Comparison of ENCODE assay signal across 9 mouse cellular contexts in the genomic region with DNA sequence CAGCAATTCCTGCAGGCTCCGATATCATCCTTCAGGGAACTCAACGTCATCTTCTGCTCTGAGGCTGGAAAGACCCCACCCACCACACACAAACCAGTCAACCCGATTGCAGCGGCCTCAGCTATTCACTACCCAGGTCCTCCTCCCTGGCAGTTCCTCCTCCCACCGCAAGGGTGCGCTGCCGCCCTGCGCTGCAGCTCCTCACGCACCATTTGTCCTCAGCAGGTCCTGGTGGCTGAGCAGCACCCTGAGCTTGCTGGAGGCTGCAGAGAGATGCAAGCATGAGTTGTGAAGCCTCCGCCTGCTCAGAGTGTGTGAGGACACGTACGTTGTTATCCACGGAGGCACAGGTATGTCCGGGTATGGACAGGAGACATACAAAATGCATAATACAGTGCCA. TPM values are rescaled to one million over a fixed set of nuclear protein-coding genes. Genes with fewer than 3 reads are reported as not detected.
DNase-seq lines count a peak whose midpoint lies in the region; ATAC-seq and TF ChIP-seq lines count a peak whose summit lies in the region.
"Had no signal": no experiment of that assay in that cellular context is flagged by ENCODE, and none has a peak within 500 bp of the region (broad histone marks: within the 10 kb centered on the region; RNA-seq: fewer than 3 reads in every experiment).

No protein-coding gene starts in this region.

- no peaks in the 10 kb centered on the region for H3K4me1 ChIP-seq in MEL (ENCODE audit: control insufficient read depth in 1 of 2, insufficient read depth in 2 of 2, low read length in 2 of 2)
- no peaks in the 10 kb centered on the region for H3K4me1 ChIP-seq in forebrain, embryonic 12.5 days
- H3K4me1 ChIP-seq: limb, embryonic 15.5 days had no signal

- WGBS in forebrain, embryonic 12.5 days, result 17% methylated on average over 14 of the region's 14 CpGs

- TF ChIP-seq CTCF in MEL (IDR thresholded peaks at IDR 0.05 in 2 of 3, conservative IDR thresholded peaks at IDR 0.05 in 1 of 3; ENCODE audit: control insufficient read depth in 1 of 3, insufficient read depth in 1 of 3, low read depth in 2 of 3, low read length in 3 of 3, poor library complexity in 1 of 3, severe bottlenecking in 1 of 3), result peak; percentile 92 to 99 (median 99)

- no peak overlapping the region for H3K27ac ChIP-seq in MEL (ENCODE audit: control insufficient read depth, low read depth, low read length)
- no peak overlapping the region for H3K27ac ChIP-seq in forebrain, embryonic 12.5 days
- H3K27ac ChIP-seq: limb, embryonic 15.5 days had no signal

- peak; percentile 92 for TF ChIP-seq RAD21 in MEL (IDR thresholded peaks at IDR 0.05; ENCODE audit: low read depth, low read length)

- H3K27me3 ChIP-seq in MEL (ENCODE audit: control insufficient read depth in 1 of 2, insufficient read depth in 2 of 2, low read length in 2 of 2), result no peaks in the 10 kb centered on the region
- H3K27me3 ChIP-seq in forebrain, embryonic 12.5 days, result no peaks in the 10 kb centered on the region
- H3K27me3 ChIP-seq: limb, embryonic 15.5 days had no signal

- peak; percentile 33; the same call in 1 of the 2 replicates for ATAC-seq in forebrain, embryonic 12.5 days (ENCODE audit: low FRiP score)

- no peak overlapping the region for H3K4me2 ChIP-seq in forebrain, embryonic 12.5 days
- H3K4me2 ChIP-seq: limb, embryonic 15.5 days had no signal

- TF ChIP-seq POLR2A in MEL (IDR thresholded peaks at IDR 0.05; ENCODE audit: control insufficient read depth in 1 of 2, insufficient read depth in 1 of 2, low read depth in 1 of 2, low read length in 2 of 2, poor library complexity in 1 of 2), result no peak

- TF ChIP-seq EP300 in MEL (IDR thresholded peaks at IDR 0.05; ENCODE audit: low read depth in 1 of 2, low read length in 2 of 2), result no peak

- H3K4me3 ChIP-seq in MEL (ENCODE audit: control insufficient read depth in 1 of 2, insufficient read depth in 1 of 2, low read depth in 2 of 2, low read length in 2 of 2), result no peak overlapping the region
- H3K4me3 ChIP-seq in forebrain, embryonic 12.5 days (replicated peaks), result no peak overlapping the region
- H3K4me3 ChIP-seq: limb, embryonic 15.5 days had no signal

- DNase-seq in MEL (ENCODE audit: low read depth, low spot score), result peak; percentile 78
- peak; percentile 29 for DNase-seq in c-Kit-negative CD71-positive TER-119-positive erythroid progenitor cells, embryonic 14.5 days (ENCODE audit: low read depth, low spot score)
- peak; percentile 73 to 77 for DNase-seq in heart, postnatal 10 days
- peak; percentile 17 for DNase-seq in layer of hippocampus, adult 9-10 months (ENCODE audit: low spot score)
- peak; percentile 73 for DNase-seq in lung, postnatal 14 days
- peak; percentile 44 to 66 for DNase-seq in right cerebral cortex, postnatal 10 days (ENCODE audit: low spot score in 2 of 2)
- DNase-seq in urinary bladder, postnatal 36 days (ENCODE audit: low spot score in 2 of 2), result peak; percentile 51 to 62

- no peaks in the 10 kb centered on the region for H3K36me3 ChIP-seq in MEL (ENCODE audit: control insufficient read depth in 1 of 2, insufficient read depth in 2 of 2, low read length in 2 of 2)
- H3K36me3 ChIP-seq in forebrain, embryonic 12.5 days (replicated peaks), result no peaks in the 10 kb centered on the region
- H3K36me3 ChIP-seq: limb, embryonic 15.5 days had no signal

- intact Hi-C loops in heart, postnatal 10 days (cut with DNase I), result loop anchor here (5.0 to 10.0 kb wide), 2 partner anchors 239 to 416 kb away; a partner anchor contains a TSS

- H3K9me3 ChIP-seq in MEL (replicated peaks; ENCODE audit: insufficient read depth, low read length), result no peaks in the 10 kb centered on the region
- no peaks in the 10 kb centered on the region for H3K9me3 ChIP-seq in forebrain, embryonic 12.5 days
- H3K9me3 ChIP-seq: limb, embryonic 15.5 days had no signal

- H3K9ac ChIP-seq in MEL (ENCODE audit: control insufficient read depth, low read depth, low read length, poor library complexity, severe bottlenecking), result no peak overlapping the region
- no peak overlapping the region for H3K9ac ChIP-seq in forebrain, embryonic 12.5 days
- H3K9ac ChIP-seq: limb, embryonic 15.5 days had no signal

- no peaks in the 10 kb centered on the region for H3K79me2 ChIP-seq in MEL (ENCODE audit: control insufficient read depth, insufficient read depth, low read length, poor library complexity)

TF ChIP-seq in MEL, 35 proteins besides CTCF, POLR2A, EP300 and RAD21:
- TF ChIP-seq UBTF (IDR thresholded peaks at IDR 0.05; ENCODE audit: borderline replicate concordance, insufficient read depth, low read depth, low read length) (no peak), E2F4 (IDR thresholded peaks at IDR 0.05; ENCODE audit: borderline replicate concordance, low read depth, low read length) (no peak), NRF1 (IDR thresholded peaks at IDR 0.05; ENCODE audit: insufficient read depth, low read depth, low read length, poor library complexity, severe bottlenecking) (peak; percentile 26; the same call in 1 of the 2 replicates), ZC3H11A (IDR thresholded peaks at IDR 0.05; ENCODE audit: low read depth, low read length) (peak; percentile 54), MYC (IDR thresholded peaks at IDR 0.05; ENCODE audit: low read depth, low read length) (no peak), SMC3 (IDR thresholded peaks at IDR 0.05; ENCODE audit: low read depth, low read length) (peak; percentile 76), ETS1 (IDR thresholded peaks at IDR 0.05; ENCODE audit: low read depth, low read length) (no peak), MAZ (IDR thresholded peaks at IDR 0.05; ENCODE audit: low read depth, low read length) (no peak), ZMIZ1 (IDR thresholded peaks at IDR 0.05; ENCODE audit: low read depth, low read length) (no peak), GATA1 (IDR thresholded peaks at IDR 0.05; ENCODE audit: low read depth, low read length) (no peak), JUND (IDR thresholded peaks at IDR 0.05; ENCODE audit: low read depth, low read length) (no peak), SIN3A (IDR thresholded peaks at IDR 0.05; ENCODE audit: low read length) (no peak), MXI1 (IDR thresholded peaks at IDR 0.05; ENCODE audit: low read depth, low read length) (no peak), USF2 (IDR thresholded peaks at IDR 0.05; ENCODE audit: borderline replicate concordance in 1 of 2, insufficient read depth in 1 of 2, low read depth in 1 of 2, low read length in 2 of 2) (no peak), MEF2A (IDR thresholded peaks at IDR 0.05; ENCODE audit: extremely low read depth, insufficient replicate concordance, low read depth, low read length, poor library complexity, severe bottlenecking) (no peak), POLR2AphosphoS2 (IDR thresholded peaks at IDR 0.05; ENCODE audit: low read length) (no peak), NELFE (IDR thresholded peaks at IDR 0.05; ENCODE audit: low read depth, low read length) (no peak), RCOR1 (IDR thresholded peaks at IDR 0.05; ENCODE audit: low read depth, low read length) (no peak), MYB (IDR thresholded peaks at IDR 0.05; ENCODE audit: low read depth, low read length) (no peak), TBP (IDR thresholded peaks at IDR 0.05; ENCODE audit: low read depth, low read length) (no peak), ZKSCAN1 (IDR thresholded peaks at IDR 0.05; ENCODE audit: low read depth, low read length) (no peak), KAT2A (conservative IDR thresholded peaks at IDR 0.05; ENCODE audit: low read depth, low read length) (no peak), CHD2 (IDR thresholded peaks at IDR 0.05; ENCODE audit: low read length) (no peak), TCF12 (IDR thresholded peaks at IDR 0.05; ENCODE audit: low read depth, low read length) (no peak), HCFC1 (IDR thresholded peaks at IDR 0.05; ENCODE audit: low read depth, low read length) (no peak), BHLHE40 (IDR thresholded peaks at IDR 0.05; ENCODE audit: borderline replicate concordance, low read depth, low read length) (no peak)

RNA-seq across cellular contexts. Expression of a gene that starts 1.9 kb away (rescaled TPM):
- not detected in 2 replicates for total RNA-seq in MEL (2012; rRNA removed)
- not detected for polyA plus RNA-seq in MEL (2012; ENCODE audit: insufficient read depth in 1 of 2, insufficient read length in 2 of 2, low read depth in 1 of 2, low replicate concordance in 2 of 2, missing spikeins in 1 of 2)
- not detected in 2 replicates for polyA plus RNA-seq in forebrain, embryonic 12.5 days (2016; fragmentation: Nextera tagmentation; extraction: Ambion mirVana)
- under 1 TPM; 0.67 to 0.89 TPM for total RNA-seq in heart, postnatal 10 days (2021)
- polyA plus RNA-seq: limb, embryonic 15.5 days had no signal

RNA-seq across cellular contexts. Expression of a gene that starts 24.6 kb away (rescaled TPM):
- not detected in 2 replicates for total RNA-seq in MEL (2012; rRNA removed)
- under 1 TPM in 1 of 2 experiments, not detected in 1; 0.07 TPM for polyA plus RNA-seq in MEL (2012; ENCODE audit: insufficient read depth in 1 of 2, insufficient read length in 2 of 2, low read depth in 1 of 2, low replicate concordance in 2 of 2, missing spikeins in 1 of 2)
- 0.35 and 0.89 TPM in 2 replicates for polyA plus RNA-seq in forebrain, embryonic 12.5 days (2016; fragmentation: Nextera tagmentation; extraction: Ambion mirVana)
- total RNA-seq in heart, postnatal 10 days (2021), result under 1 TPM; 0.24 to 0.50 TPM

RNA-seq across cellular contexts. Expression of a gene that starts 30.2 kb away (rescaled TPM):
- not detected in 2 replicates for total RNA-seq in MEL (2012; rRNA removed)
- polyA plus RNA-seq in MEL (2012; ENCODE audit: insufficient read depth in 1 of 2, insufficient read length in 2 of 2, low read depth in 1 of 2, low replicate concordance in 2 of 2, missing spikeins in 1 of 2), result not detected
- polyA plus RNA-seq in forebrain, embryonic 12.5 days (2016; fragmentation: Nextera tagmentation; extraction: Ambion mirVana), result not detected in 2 replicates
- not detected for total RNA-seq in heart, postnatal 10 days (2021)

RNA-seq across cellular contexts. Expression of a gene that starts 42.5 kb away (rescaled TPM):
- 41.9 and 48.6 TPM in 2 replicates for total RNA-seq in MEL (2012; rRNA removed)
- 10 to 100 TPM in 1 of 2 experiments, not detected in 1; 43.0 TPM for polyA plus RNA-seq in MEL (2012; ENCODE audit: insufficient read depth in 1 of 2, insufficient read length in 2 of 2, low read depth in 1 of 2, low replicate concordance in 2 of 2, missing spikeins in 1 of 2)
- polyA plus RNA-seq in forebrain, embryonic 12.5 days (2016; fragmentation: Nextera tagmentation; extraction: Ambion mirVana), result 44.6 and 44.8 TPM in 2 replicates
- 10 to 100 TPM; 19.4 to 20.2 TPM for total RNA-seq in heart, postnatal 10 days (2021)

RNA-seq across cellular contexts. Expression of a gene that starts 46.4 kb away (rescaled TPM):
- 0.59 TPM in 1 of 2 replicates, not detected in the other for total RNA-seq in MEL (2012; rRNA removed)
- under 1 TPM in 1 of 2 experiments, not detected in 1; 0.84 TPM for polyA plus RNA-seq in MEL (2012; ENCODE audit: insufficient read depth in 1 of 2, insufficient read length in 2 of 2, low read depth in 1 of 2, low replicate concordance in 2 of 2, missing spikeins in 1 of 2)
- 6.7 and 7.0 TPM in 2 replicates for polyA plus RNA-seq in forebrain, embryonic 12.5 days (2016; fragmentation: Nextera tagmentation; extraction: Ambion mirVana)
- 1 to 10 TPM; 1.3 to 1.6 TPM for total RNA-seq in heart, postnatal 10 days (2021)

Comparison
In these comparisons a context has a peak if more than half of its experiments do, and no peak if none do; other contexts are left out.
1. DNase-seq: peak in every context shown above with its lines; median percentile 78 in MEL; 75 in heart, postnatal 10 days; 73 in lung, postnatal 14 days; 56 in urinary bladder, postnatal 36 days; 55 in right cerebral cortex, postnatal 10 days; 29 in c-Kit-negative CD71-positive TER-119-positive erythroid progenitor cells, embryonic 14.5 days; 17 in layer of hippocampus, adult 9-10 months.